Mouse (Mus musculus) spleen, adult 10 weeks (tissue): ENCODE measurements around the gene Rtkn. TPM values are rescaled to one million over a fixed set of nuclear protein-coding genes. Genes with fewer than 3 reads are reported as not detected.

Source experiments
- polyA plus RNA-seq: library from polyadenylated mRNA; stranded (reverse); fragments of 350-450 nt; fragmentation: Illumina TruSeq; extraction: RNeasy Lipid Tissue Mini Kit (QIAGEN cat#74804); gene quantifications from one replicate; pipeline ENCODE4 v1.2.3, GENCODE M21; 2015; ENCODE audit warnings: low replicate concordance; ENCODE audit not compliant: insufficient read depth

Gene Rtkn
- polyA plus RNA-seq, result 0.52 TPM

GRCm38 (mm10) chr6:83134951-83135513 lies at the start of gene Rtkn:
TSS of gene Rtkn (plus strand) at chr6:83135463.

GRCm38 (mm10) chr6:83086121-83087035 lies 48.9 kb upstream of the Rtkn start, which contains the start of gene Lbx2:
TSS of gene Lbx2 (plus strand) at chr6:83086367.

DNA sequence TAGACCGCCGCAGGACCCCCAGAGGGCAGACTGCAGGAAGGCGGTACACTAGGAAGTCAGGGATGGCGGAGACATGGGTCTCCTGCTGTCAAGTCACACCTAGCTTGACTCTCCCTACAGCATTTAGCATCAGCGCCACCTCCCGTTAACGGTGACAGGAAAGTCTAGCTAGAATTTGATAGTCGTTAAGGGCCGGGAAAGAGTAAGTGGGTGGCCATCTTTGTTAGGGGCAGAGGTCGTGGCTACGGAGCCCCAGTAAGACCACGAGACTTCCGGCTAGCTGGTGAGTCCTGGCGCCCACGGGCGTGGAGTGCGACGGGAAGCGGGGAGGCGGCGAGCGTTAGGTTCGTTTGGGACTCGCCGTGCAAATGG lies 34.0 kb upstream of the Rtkn start, which contains the start of the genes Ccdc142 and Gm42688:
Gene Ccdc142 (plus strand): TSS at position 286 of the 372 bp plus-strand sequence.
Gene Gm42688 (plus strand): TSS at position 302 of the 372 bp plus-strand sequence.

DNA sequence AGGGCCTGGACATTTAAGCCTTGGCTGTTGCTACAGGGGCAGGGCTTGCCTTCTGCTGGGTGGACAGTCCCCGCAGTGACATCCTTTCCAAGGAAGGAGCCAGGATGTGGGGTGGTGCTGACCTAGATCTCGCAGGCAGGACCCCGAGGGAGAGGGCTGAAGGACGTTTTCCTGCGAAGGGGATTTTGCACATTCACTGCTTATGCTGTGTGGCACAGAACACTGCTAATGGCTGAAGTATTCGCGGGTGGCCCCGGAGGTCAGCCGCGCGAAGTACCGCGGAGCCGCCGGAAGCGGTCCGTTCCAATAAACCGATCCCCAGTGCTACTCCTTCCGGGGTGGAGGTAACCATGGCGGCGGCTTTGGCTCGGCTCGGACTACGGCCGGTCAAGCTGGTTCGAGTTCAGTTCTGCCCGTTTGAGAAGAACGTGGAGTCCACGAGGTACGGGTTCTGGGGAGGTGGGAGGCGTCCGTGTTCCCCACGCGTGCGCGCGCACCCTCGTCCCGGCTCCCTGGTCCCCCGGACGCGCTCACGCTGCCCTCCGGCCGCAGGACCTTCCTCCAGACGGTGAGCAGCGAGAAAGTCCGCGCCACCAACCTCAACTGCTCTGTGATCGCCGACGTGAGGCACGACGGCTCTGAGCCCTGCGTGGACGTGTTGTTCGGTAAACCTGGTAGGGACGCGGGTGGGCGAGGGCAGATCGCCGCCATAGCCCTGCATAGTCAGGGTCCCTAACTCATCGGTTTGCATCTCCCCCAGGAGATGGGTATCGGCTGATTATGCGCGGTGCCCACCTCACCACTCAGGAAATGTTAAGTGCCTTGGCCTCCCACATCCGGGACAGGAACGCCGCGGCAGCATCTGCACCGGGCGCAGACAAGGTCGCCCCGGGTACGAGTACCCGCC lies 26.2 kb upstream of the Rtkn start, which contains the start of gene Mrpl53:
Gene Mrpl53 (plus strand): TSS at position 279 of the 907 bp plus-strand sequence.

DNA sequence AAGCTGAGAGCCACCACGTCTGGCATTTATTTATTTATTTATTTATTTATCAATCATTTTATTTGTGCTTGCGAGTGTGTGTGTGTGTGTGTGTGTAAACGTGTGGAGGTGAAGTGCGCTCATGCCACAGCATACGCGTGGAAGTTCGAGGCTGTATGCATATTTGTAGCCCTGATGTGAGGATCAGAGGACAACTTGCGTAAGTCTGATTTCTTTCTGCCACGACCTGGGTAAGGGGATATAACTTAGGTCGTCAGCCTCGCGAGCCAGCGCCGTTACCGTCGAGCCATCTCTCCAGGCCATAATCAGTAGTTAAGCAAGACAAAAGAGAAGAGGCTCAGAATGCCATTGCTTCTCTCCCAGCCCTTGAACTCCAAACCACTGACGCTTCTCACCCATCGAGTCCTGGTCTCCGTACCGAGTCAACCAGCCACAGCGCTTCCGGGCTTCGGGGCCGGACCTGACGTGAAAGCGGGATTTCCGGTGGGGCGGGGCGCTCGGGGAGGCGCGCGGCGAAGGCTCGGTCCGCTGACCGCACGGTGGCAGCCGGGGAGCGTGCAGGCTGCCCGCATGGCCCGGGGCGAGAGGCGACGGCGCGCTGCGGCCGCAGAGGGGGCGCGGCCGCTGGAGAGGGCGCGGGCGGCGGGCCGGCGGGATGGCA lies 20.1 kb upstream of the Rtkn start, which contains the start of gene Mogs:
Gene Mogs (plus strand): TSS at position 486 of the 661 bp plus-strand sequence.

DNA sequence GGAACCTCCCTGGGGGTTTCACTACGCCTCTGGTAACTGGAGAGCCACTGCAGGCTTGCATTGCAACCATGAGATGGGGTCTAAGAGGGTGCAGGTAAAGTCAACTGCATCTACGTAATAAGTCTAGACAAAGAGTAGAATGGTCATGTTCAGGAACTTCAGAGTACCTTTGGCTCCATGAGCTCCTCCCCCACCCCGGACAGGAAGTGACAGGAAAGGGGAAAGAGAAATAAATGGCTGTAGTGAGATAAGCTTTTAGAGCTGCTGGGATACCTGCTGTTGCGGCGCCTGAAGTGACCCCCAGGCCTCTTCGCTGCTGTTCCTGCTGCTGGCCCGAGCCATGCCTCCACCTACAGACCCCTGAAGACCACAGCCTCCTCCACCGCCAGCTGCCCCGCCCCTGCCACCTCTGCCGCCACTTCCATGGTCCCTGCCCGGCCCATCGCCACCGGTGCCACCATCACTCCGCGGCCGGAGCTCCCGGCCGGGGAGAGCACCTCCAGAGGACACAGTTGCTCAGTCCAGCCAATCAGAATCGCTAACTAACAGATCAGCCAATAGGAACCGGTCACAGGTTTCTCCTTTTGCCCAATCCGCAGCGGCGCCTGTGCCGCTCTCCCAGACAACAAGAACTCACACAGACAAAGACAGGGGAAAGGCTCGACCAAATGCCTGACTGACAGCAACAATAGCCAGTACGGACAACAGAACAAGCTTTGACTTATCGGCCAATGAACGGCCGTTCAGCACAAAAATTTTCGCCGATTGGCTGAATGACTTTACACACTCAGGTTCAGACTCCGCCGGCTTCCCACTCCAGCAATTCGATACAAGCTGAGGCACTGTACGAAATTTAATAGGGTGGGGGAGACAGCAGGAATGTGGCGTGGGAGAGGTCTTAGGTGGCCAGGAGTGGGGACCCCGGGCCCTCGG lies 14.1 kb upstream of the Rtkn start, which contains the start of gene Wbp1:
Gene Wbp1 (minus strand): TSS at position 630 of the 933 bp plus-strand sequence.

DNA sequence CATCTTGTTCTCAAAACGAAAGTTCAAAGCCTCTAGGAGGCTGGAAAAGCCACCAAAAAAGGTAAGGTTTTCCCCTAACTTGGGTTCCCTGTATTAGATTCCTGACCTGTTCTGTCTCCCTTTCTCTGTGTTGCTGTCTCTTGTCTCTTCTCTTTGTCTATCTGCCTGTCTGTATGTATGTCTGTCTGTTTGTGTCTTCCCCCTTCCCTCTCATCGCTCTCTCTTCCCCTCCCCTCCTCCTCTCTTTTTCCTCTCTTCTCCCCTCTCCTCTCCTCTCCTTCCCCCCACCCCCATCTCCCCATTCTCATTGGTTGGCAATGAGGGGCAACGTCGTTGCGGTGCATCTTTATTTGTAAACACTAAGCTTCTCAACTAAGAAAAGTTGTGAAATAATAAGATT lies 9.9 kb upstream of the Rtkn start, which contains the start of gene Ino80b:
Gene Ino80b (minus strand): TSS at position 101 of the 400 bp plus-strand sequence.

DNA sequence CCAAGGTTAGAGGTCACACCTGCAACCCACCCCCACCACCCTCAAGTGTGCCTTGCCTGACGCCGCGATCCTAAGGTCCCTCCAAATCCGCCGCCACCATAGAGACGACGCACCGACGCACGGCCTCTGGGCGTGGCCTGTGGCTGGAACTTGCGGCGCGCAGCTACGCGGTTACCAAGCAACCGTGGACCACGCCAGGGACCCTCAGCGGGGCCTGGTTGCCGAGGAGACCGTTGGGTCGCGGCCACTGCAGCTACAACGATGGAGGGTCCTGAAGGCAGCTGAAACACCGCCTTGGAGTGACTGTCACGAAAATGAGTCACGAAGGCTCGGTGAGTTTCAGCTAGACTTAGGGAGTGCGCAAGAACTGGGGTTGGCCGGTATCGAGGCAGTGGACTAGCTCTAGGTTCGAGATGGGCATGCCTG lies 21.0 kb downstream of the Rtkn start, which contains the start of the genes Wdr54 and 1700003E16Rik:
Gene Wdr54 (minus strand): TSS at position 139 of the 426 bp plus-strand sequence.
Gene 1700003E16Rik (plus strand): TSS at position 146 of the 426 bp plus-strand sequence.

DNA sequence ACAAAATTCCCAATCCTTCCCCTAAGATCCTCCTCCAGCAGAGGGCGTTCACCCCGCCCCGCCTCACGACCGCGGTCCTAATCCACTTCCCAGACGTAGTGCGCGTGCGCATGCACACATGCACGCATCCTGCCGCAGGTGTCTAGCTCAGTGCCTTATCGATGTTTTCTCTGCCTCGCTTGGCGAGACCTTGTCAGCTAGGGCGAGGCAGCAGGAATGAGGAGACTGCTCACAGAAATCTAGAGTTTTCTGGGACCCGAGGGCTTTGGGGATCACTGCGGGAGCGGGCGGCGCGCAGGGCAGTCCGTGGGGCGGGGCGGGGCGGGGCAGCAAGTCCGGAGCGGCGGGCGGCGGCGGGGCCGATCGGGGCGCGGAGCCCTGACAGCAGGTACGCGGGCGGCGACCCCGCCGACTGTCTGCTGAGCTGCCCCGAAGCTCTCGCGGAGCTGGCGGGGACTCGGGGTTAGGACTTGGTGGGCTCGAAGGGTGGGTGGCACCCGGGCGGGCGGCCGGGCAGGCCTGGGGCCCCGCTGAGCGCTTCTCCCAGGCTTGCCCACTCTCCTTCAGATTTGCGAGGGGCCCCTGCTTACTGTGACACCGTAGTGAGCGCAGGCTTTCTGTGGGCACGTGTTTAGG lies 30.5 kb downstream of the Rtkn start, which contains the start of gene Dctn1:
Gene Dctn1 (plus strand): TSS at position 314 of the 636 bp plus-strand sequence.

Other genes starting within 250 kb of the Rtkn start
- 2.3 TPM for gene Sema4f, start 195.7 kb upstream of the Rtkn start, polyA plus RNA-seq
- 0.52 TPM for gene M1ap, start 188.6 kb upstream of the Rtkn start, polyA plus RNA-seq
- 13.5 TPM for gene Dok1, start 102.0 kb upstream of the Rtkn start, polyA plus RNA-seq
- 6.8 TPM for gene Loxl3, start 101.3 kb upstream of the Rtkn start, polyA plus RNA-seq
- gene Aup1, start 80.9 kb upstream of the Rtkn start, polyA plus RNA-seq, result 155 TPM
- 58.4 TPM for gene Htra2, start 80.2 kb upstream of the Rtkn start, polyA plus RNA-seq
- gene Dqx1, start 77.6 kb upstream of the Rtkn start, polyA plus RNA-seq, result 3.4 TPM
- not detected for gene Tlx2, start 65.2 kb upstream of the Rtkn start, polyA plus RNA-seq
- gene Pcgf1, start 57.6 kb upstream of the Rtkn start, polyA plus RNA-seq, result 20.7 TPM
- not detected for gene Lbx2, start 49.1 kb upstream of the Rtkn start, polyA plus RNA-seq
- 0.48 TPM for gene Ccdc142, start 33.9 kb upstream of the Rtkn start, polyA plus RNA-seq
- 4.8 TPM for gene Gm42688, start 33.8 kb upstream of the Rtkn start, polyA plus RNA-seq
- gene Mrpl53, start 26.4 kb upstream of the Rtkn start, polyA plus RNA-seq, result 19.2 TPM
- 22.9 TPM for gene Mogs, start 20.0 kb upstream of the Rtkn start, polyA plus RNA-seq
- 27.1 TPM for gene Wbp1, start 13.9 kb upstream of the Rtkn start, polyA plus RNA-seq
- 7.5 TPM for gene Ino80b, start 10.0 kb upstream of the Rtkn start, polyA plus RNA-seq
- 0.14 TPM for gene Wdr54, start 20.9 kb downstream of the Rtkn start, polyA plus RNA-seq
- not detected for gene 1700003E16Rik, start 20.9 kb downstream of the Rtkn start, polyA plus RNA-seq
- 39.1 TPM for gene Dctn1, start 30.5 kb downstream of the Rtkn start, polyA plus RNA-seq
- gene Slc4a5, start 84.4 kb downstream of the Rtkn start, polyA plus RNA-seq, result not detected
- gene Mthfd2, start 190.4 kb downstream of the Rtkn start, polyA plus RNA-seq, result 34.2 TPM
- 265 TPM for gene Mob1a, start 190.6 kb downstream of the Rtkn start, polyA plus RNA-seq
- 62.7 TPM for gene Bola3, start 213.7 kb downstream of the Rtkn start, polyA plus RNA-seq